Mouse (Mus musculus) ES-Bruce4 (cell line): ENCODE results near the gene 4930579G24Rik.

Source experiments
- CTCF ChIP-seq: IDR thresholded peaks from one replicate; pipeline ENCODE4 v1.8.1; 2011; ENCODE audit warnings: low read depth, low read length
- POLR2A ChIP-seq: IDR thresholded peaks from one replicate; pipeline ENCODE4 v1.8.1; 2011; ENCODE audit warnings: low read length; ENCODE audit not compliant: insufficient read depth

DNA sequence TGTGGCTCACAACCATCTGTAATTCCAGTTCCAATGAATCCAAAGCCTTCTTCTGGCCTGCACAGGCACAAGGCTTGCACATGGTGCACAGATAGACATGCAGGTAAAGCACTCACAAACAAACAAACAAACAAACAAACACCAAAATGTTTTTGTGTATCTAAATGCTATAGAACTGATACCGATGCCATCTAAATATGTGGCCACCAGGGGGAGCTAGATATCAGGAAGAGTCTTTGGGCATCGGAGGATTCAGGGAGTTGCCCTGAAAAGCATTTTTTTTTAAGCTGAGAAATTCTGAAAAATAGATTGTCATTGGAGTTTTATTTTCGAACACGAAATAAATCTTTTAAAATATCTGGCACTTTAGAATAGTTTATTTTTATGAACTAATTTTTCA lies 44.2 kb downstream of the 4930579G24Rik start:
- no peak for TF ChIP-seq CTCF
- TF ChIP-seq POLR2A, result no peak
